Mouse (Mus musculus) hematopoietic stem cell, adult 5-6 weeks (primary cell): ENCODE results near the gene Mastl. TPM values are rescaled to one million over a fixed set of nuclear protein-coding genes. Genes with fewer than 3 reads are reported as not detected.

Experiments used
- ATAC-seq, 2 experiments: fragments of 125-278 bp in 1 of 2; replicated peaks in 1 of 2; 2 replicates each; pipeline ENCODE4 v1.8.0; 2016 to 2017; ENCODE audit warnings: inconsistent platforms in 2 of 2, mild to moderate bottlenecking in 2 of 2, moderate number of reproducible peaks in 2 of 2, low read depth in 1 of 2, moderate TSS enrichment in 1 of 2; ENCODE audit not compliant: low FRiP score in 2 of 2, poor library complexity in 2 of 2, severe bottlenecking in 2 of 2, insufficient read depth in 1 of 2, low TSS enrichment in 1 of 2
- total RNA-seq: library from RNA; stranded (forward); fragments of 172-1452, 232-1000 nt; gene quantifications from 2 replicates; pipeline ENCODE4 v1.2.3, GENCODE M21; 2017

The Mastl gene
- total RNA-seq, 1 experiment from 2014 or later = 13.2 TPM

GRCm38 (mm10) chr2:23068894-23069744, 86.7 kb downstream of the Mastl start:
- peak; percentile 69 to 79 for ATAC-seq

GRCm38 (mm10) chr2:23068370-23068737, 87.5 kb downstream of the Mastl start:
- ATAC-seq = peak; percentile 4 to 23

- ATAC-seq = peak; percentile 89 to 90
Observed at GRCm38 (mm10) chr2:23067552-23068369, 88.1 kb downstream of the Mastl start, which contains the start of gene Acbd5. Acbd5 (plus strand) TSS chr2:23068167.

Other genes starting within 250 kb of the Mastl start
- gene Abi1, start 115.8 kb downstream of the Mastl start, total RNA-seq = 123 and 125 TPM in 2 replicates
- 36.1 and 43.0 TPM in 2 replicates for gene Acbd5, start 87.9 kb downstream of the Mastl start, total RNA-seq
- gene Yme1l1, start 345 bp upstream of the Mastl start, total RNA-seq = 116 and 118 TPM in 2 replicates
- gene 4931423N10Rik, start 51.5 kb upstream of the Mastl start, total RNA-seq = not detected in 2 replicates
- gene Nxph2, start 165.2 kb upstream of the Mastl start, total RNA-seq = not detected in 2 replicates